Mouse (Mus musculus) right cerebral cortex, postnatal 36 days (tissue): ENCODE measurements at regions not wholly inside any gene's neighbourhood (a gene's known extent, or its start where the extent isn't known, plus 50 kb on each side); places are given as distances from the start of the nearest gene placed in this dataset.

Experiments used
- DNase-seq, 2 experiments: peaks; one replicate each; pipeline ENCODE4 v3.0.0; 2022; ENCODE audit warnings: low spot score in 2 of 2, mixed read lengths in 1 of 2

- no peak for DNase-seq
These were observed 312.0 kb upstream of the Pappa start for GRCm38 (mm10) chr4:64811974-64812373.

- no peak for DNase-seq
These were observed 311.2 kb upstream of the Pappa start for GRCm38 (mm10) chr4:64812812-64813211.

- DNase-seq: peak; percentile 3 to 4
These were observed 291.1 kb upstream of the Pappa start for GRCm38 (mm10) chr4:64832882-64833281.

- DNase-seq: no peak
These were observed 249.5 kb upstream of the Pappa start for GRCm38 (mm10) chr4:64874521-64874920.

GRCm38 (mm10) chr4:64876924-64877323 is 247.1 kb upstream of the Pappa start:
- DNase-seq: no peak

- no peak for DNase-seq
These were observed 226.0 kb upstream of the Pappa start for GRCm38 (mm10) chr4:64897935-64898334.

- no peak for DNase-seq
These were observed 222.7 kb upstream of the Pappa start for GRCm38 (mm10) chr4:64901091-64901845.

- DNase-seq: no peak
These were observed 200.2 kb upstream of the Pappa start for GRCm38 (mm10) chr4:64923751-64924150.

GRCm38 (mm10) chr4:64928553-64928952 is 195.4 kb upstream of the Pappa start:
- DNase-seq: no peak

- DNase-seq: peak in 1 of 2 experiments; percentile 2
These were observed 178.4 kb upstream of the Pappa start for GRCm38 (mm10) chr4:64945547-64945946.

- no peak for DNase-seq
These were observed 171.3 kb upstream of the Pappa start for GRCm38 (mm10) chr4:64952651-64953050.

- no peak for DNase-seq
These were observed 165.1 kb upstream of the Pappa start for GRCm38 (mm10) chr4:64958843-64959242.

GRCm38 (mm10) chr4:64961796-64962195 is 162.2 kb upstream of the Pappa start:
- DNase-seq: no peak
